Mouse (Mus musculus): ENCODE measurements around the gene Mybbp1a. TPM values are rescaled to one million over a fixed set of nuclear protein-coding genes. Genes with fewer than 3 reads are reported as not detected.

Gene Mybbp1a
- polyA plus RNA-seq, 1 experiment from 2014 or later, result 82.1 TPM

GRCm38 (mm10) chr11:72402017-72402416 lies 39.1 kb upstream of the Mybbp1a start:
- no peak for ATAC-seq
- Histone ChIP-seq H3K4me2 (ENCODE audit: low read length) (no peak overlapping the region), H3K9ac (ENCODE audit: low read length) (no peak overlapping the region), H3K27me3 (replicated peaks; ENCODE audit: control insufficient read depth, insufficient read depth, low read length) (no peaks in the 10 kb centered on the region), H3K27ac (ENCODE audit: low read depth, low read length) (no peak overlapping the region), H3K9me3 (replicated peaks; ENCODE audit: control insufficient read depth, low read length) (no peaks in the 10 kb centered on the region), H3K4me1 (ENCODE audit: control insufficient read depth, insufficient read depth, low read length) (no peaks in the 10 kb centered on the region), H3K4me3 (ENCODE audit: low read depth, low read length) (no peak overlapping the region), H3K36me3 (ENCODE audit: control insufficient read depth, insufficient read depth, low read length) (no peaks in the 10 kb centered on the region)
- no peak for DNase-seq (ENCODE audit: low spot score)
- 72% methylated on average over 5 of the region's 5 CpGs for WGBS

GRCm38 (mm10) chr11:72402969-72403368 lies 38.2 kb upstream of the Mybbp1a start:
- Histone ChIP-seq H3K27ac (ENCODE audit: low read depth, low read length) (no peak overlapping the region), H3K4me1 (ENCODE audit: control insufficient read depth, insufficient read depth, low read length) (no peaks in the 10 kb centered on the region), H3K9ac (ENCODE audit: low read length) (no peak overlapping the region), H3K4me3 (ENCODE audit: low read depth, low read length) (no peak overlapping the region), H3K36me3 (ENCODE audit: control insufficient read depth, insufficient read depth, low read length) (no peaks in the 10 kb centered on the region), H3K9me3 (replicated peaks; ENCODE audit: control insufficient read depth, low read length) (no peaks in the 10 kb centered on the region), H3K4me2 (ENCODE audit: low read length) (no peak overlapping the region), H3K27me3 (replicated peaks; ENCODE audit: control insufficient read depth, insufficient read depth, low read length) (no peaks in the 10 kb centered on the region)
- DNase-seq (ENCODE audit: low spot score), result no peak
- no peak for ATAC-seq
- WGBS, result 88% methylated on average over 12 of the region's 12 CpGs

GRCm38 (mm10) chr11:72405532-72405931 lies 35.6 kb upstream of the Mybbp1a start:
- Histone ChIP-seq H3K36me3 (ENCODE audit: control insufficient read depth, insufficient read depth, low read length) (no peaks in the 10 kb centered on the region), H3K4me3 (ENCODE audit: low read depth, low read length) (no peak overlapping the region), H3K27ac (ENCODE audit: low read depth, low read length) (no peak overlapping the region), H3K4me2 (ENCODE audit: low read length) (no peak overlapping the region), H3K9ac (ENCODE audit: low read length) (no peak overlapping the region), H3K9me3 (replicated peaks; ENCODE audit: control insufficient read depth, low read length) (no peaks in the 10 kb centered on the region), H3K4me1 (ENCODE audit: control insufficient read depth, insufficient read depth, low read length) (0 out of 2 replicates have a peak, but pooled peaks cover 1% of the 10 kb centered on the region), H3K27me3 (replicated peaks; ENCODE audit: control insufficient read depth, insufficient read depth, low read length) (no peaks in the 10 kb centered on the region; the same call in 1 of the 2 replicates)
- no peak for DNase-seq (ENCODE audit: low spot score)
- no peak for ATAC-seq
- WGBS, result 64% methylated on average over 4 of the region's 4 CpGs

- no peaks in the 10 kb centered on the region for H3K9me3 ChIP-seq (replicated peaks; ENCODE audit: control insufficient read depth, low read length)
- DNase-seq (ENCODE audit: low spot score), result no peak
- no peaks in the 10 kb centered on the region; the same call in 1 of the 2 replicates for H3K27me3 ChIP-seq (replicated peaks; ENCODE audit: control insufficient read depth, insufficient read depth, low read length)
- 66% methylated on average over 8 of the region's 8 CpGs for WGBS
- H3K36me3 ChIP-seq (ENCODE audit: control insufficient read depth, insufficient read depth, low read length), result no peaks in the 10 kb centered on the region
- no peak for ATAC-seq
- no peak overlapping the region for H3K4me3 ChIP-seq (ENCODE audit: low read depth, low read length)
- H3K4me2 ChIP-seq (ENCODE audit: low read length), result no peak overlapping the region
- H3K9ac ChIP-seq (ENCODE audit: low read length), result no peak overlapping the region
- no peak overlapping the region for H3K27ac ChIP-seq (ENCODE audit: low read depth, low read length)
- H3K4me1 ChIP-seq (ENCODE audit: control insufficient read depth, insufficient read depth, low read length), result 0 out of 2 replicates have a peak, but pooled peaks cover 4% of the 10 kb centered on the region
Measured at GRCm38 (mm10) chr11:72406079-72406675, 35.0 kb upstream of the Mybbp1a start.

GRCm38 (mm10) chr11:72407081-72407480 lies 34.1 kb upstream of the Mybbp1a start:
- Histone ChIP-seq H3K4me3 (ENCODE audit: low read depth, low read length) (no peak overlapping the region), H3K9me3 (replicated peaks; ENCODE audit: control insufficient read depth, low read length) (no peaks in the 10 kb centered on the region), H3K27me3 (replicated peaks; ENCODE audit: control insufficient read depth, insufficient read depth, low read length) (no peaks in the 10 kb centered on the region; the same call in 1 of the 2 replicates), H3K36me3 (ENCODE audit: control insufficient read depth, insufficient read depth, low read length) (no peaks in the 10 kb centered on the region), H3K4me2 (ENCODE audit: low read length) (no peak overlapping the region), H3K9ac (ENCODE audit: low read length) (no peak overlapping the region), H3K4me1 (ENCODE audit: control insufficient read depth, insufficient read depth, low read length) (0 out of 2 replicates have a peak, but pooled peaks cover 7% of the 10 kb centered on the region), H3K27ac (ENCODE audit: low read depth, low read length) (no peak overlapping the region)
- 27% methylated on average over 3 of the region's 3 CpGs for WGBS
- DNase-seq (ENCODE audit: low spot score) (no peak), ATAC-seq (no peak)

GRCm38 (mm10) chr11:72407574-72407973 lies 33.6 kb upstream of the Mybbp1a start:
- Histone ChIP-seq H3K4me1 (ENCODE audit: control insufficient read depth, insufficient read depth, low read length) (0 out of 2 replicates have a peak, but pooled peaks cover 7% of the 10 kb centered on the region), H3K4me2 (ENCODE audit: low read length) (no peak overlapping the region), H3K27me3 (replicated peaks; ENCODE audit: control insufficient read depth, insufficient read depth, low read length) (no peaks in the 10 kb centered on the region; the same call in 1 of the 2 replicates), H3K9ac (ENCODE audit: low read length) (no peak overlapping the region), H3K27ac (ENCODE audit: low read depth, low read length) (no peak overlapping the region), H3K4me3 (ENCODE audit: low read depth, low read length) (no peak overlapping the region), H3K36me3 (ENCODE audit: control insufficient read depth, insufficient read depth, low read length) (no peaks in the 10 kb centered on the region), H3K9me3 (replicated peaks; ENCODE audit: control insufficient read depth, low read length) (no peaks in the 10 kb centered on the region)
- 16% methylated on average over 7 of the region's 7 CpGs for WGBS
- no peak for ATAC-seq
- no peak for DNase-seq (ENCODE audit: low spot score)

- no peak overlapping the region for H3K4me3 ChIP-seq (ENCODE audit: low read depth, low read length)
Measured at GRCm38 (mm10) chr11:72408451-72409170, 32.5 kb upstream of the Mybbp1a start.

GRCm38 (mm10) chr11:72409649-72410385 lies 31.3 kb upstream of the Mybbp1a start:
- DNase-seq (ENCODE audit: low spot score), result no peak
- Histone ChIP-seq H3K9ac (ENCODE audit: low read length) (no peak overlapping the region), H3K4me1 (ENCODE audit: control insufficient read depth, insufficient read depth, low read length) (0 out of 2 replicates have a peak, but pooled peaks cover 7% of the 10 kb centered on the region), H3K4me3 (ENCODE audit: low read depth, low read length) (no peak overlapping the region), H3K27me3 (replicated peaks; ENCODE audit: control insufficient read depth, insufficient read depth, low read length) (no peaks in the 10 kb centered on the region; the same call in 1 of the 2 replicates), H3K36me3 (ENCODE audit: control insufficient read depth, insufficient read depth, low read length) (no peaks in the 10 kb centered on the region), H3K27ac (ENCODE audit: low read depth, low read length) (no peak overlapping the region), H3K9me3 (replicated peaks; ENCODE audit: control insufficient read depth, low read length) (no peaks in the 10 kb centered on the region), H3K4me2 (ENCODE audit: low read length) (no peak overlapping the region)
- WGBS, result 76% methylated on average over 12 of the region's 12 CpGs
- ATAC-seq, result no peak

More at GRCm38 (mm10) chr11:72408451-72409170, 32.5 kb upstream of the Mybbp1a start:
- Histone ChIP-seq H3K9me3 (replicated peaks; ENCODE audit: control insufficient read depth, low read length) (no peaks in the 10 kb centered on the region), H3K9ac (ENCODE audit: low read length) (no peak overlapping the region), H3K4me2 (ENCODE audit: low read length) (no peak overlapping the region), H3K4me1 (ENCODE audit: control insufficient read depth, insufficient read depth, low read length) (0 out of 2 replicates have a peak, but pooled peaks cover 7% of the 10 kb centered on the region), H3K27ac (ENCODE audit: low read depth, low read length) (no peak overlapping the region), H3K36me3 (ENCODE audit: control insufficient read depth, insufficient read depth, low read length) (no peaks in the 10 kb centered on the region), H3K27me3 (replicated peaks; ENCODE audit: control insufficient read depth, insufficient read depth, low read length) (no peaks in the 10 kb centered on the region; the same call in 1 of the 2 replicates)
- ATAC-seq, result no peak
- DNase-seq (ENCODE audit: low spot score), result no peak
- WGBS, result 65% methylated on average over 9 of the region's 9 CpGs

All from forebrain, embryonic 14.5 days (tissue).